In the genomic region with DNA sequence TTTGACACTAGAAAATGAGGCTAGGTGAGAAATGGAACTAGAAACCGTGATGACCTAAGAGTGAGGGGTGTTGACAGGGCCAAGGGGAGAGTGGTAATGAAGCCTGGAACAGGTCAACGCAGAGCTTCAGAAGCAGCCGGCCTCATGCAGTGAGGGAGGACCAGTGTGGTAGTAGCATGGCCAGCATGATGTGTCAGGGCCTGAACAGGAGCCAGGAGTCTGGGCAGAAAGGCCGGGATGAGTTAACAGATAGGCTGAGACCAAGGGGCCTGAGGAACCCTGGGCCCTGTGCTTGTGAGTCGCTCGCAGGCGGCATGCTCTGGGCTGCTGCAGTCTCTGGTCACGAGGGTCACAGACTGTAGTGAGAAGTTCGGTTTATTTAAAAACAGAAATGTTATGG, we compare ENCODE assay signal across 19 mouse cellular contexts. TPM values are rescaled to one million over a fixed set of nuclear protein-coding genes. Genes with fewer than 3 reads are reported as not detected.
DNase-seq lines count a peak whose midpoint lies in the region; ATAC-seq and TF ChIP-seq lines count a peak whose summit lies in the region.
"Had no signal": no experiment of that assay in that cellular context is flagged by ENCODE, and none has a peak within 500 bp of the region (broad histone marks: within the 10 kb centered on the region; RNA-seq: fewer than 3 reads in every experiment).

No protein-coding gene starts in this region.

- no peak overlapping the region for H3K4me2 ChIP-seq in lung, postnatal 0 days (replicated peaks; ENCODE audit: low read depth, low read length)
- H3K4me2 ChIP-seq: forebrain, embryonic 13.5 days; heart, embryonic 11.5 days; heart, embryonic 15.5 days had no signal

- no peak overlapping the region for H3K27ac ChIP-seq in lung, postnatal 0 days (ENCODE audit: low read length)
- H3K27ac ChIP-seq: embryonic facial prominence, embryonic 10.5 days; forebrain, embryonic 13.5 days; heart, embryonic 15.5 days; hindbrain, embryonic 10.5 days had no signal

- peaks cover 78% of the 10 kb centered on the region for H3K4me1 ChIP-seq in megakaryocyte, embryonic 14.5 days
- 0 out of 2 replicates have a peak, but pooled peaks cover 3% of the 10 kb centered on the region for H3K4me1 ChIP-seq in lung, postnatal 0 days (ENCODE audit: insufficient read depth, low read depth, low read length)

- no peak for ATAC-seq in megakaryocyte, adult 5-6 weeks (ENCODE audit: poor library complexity, severe bottlenecking)
- no peak for ATAC-seq in lung, postnatal 0 days
- ATAC-seq: forebrain, embryonic 13.5 days; forebrain, postnatal 0 days; hindbrain, embryonic 16.5 days; intestine, postnatal 0 days had no signal

- peak overlapping the region; percentile 35 for H3K4me3 ChIP-seq in megakaryocyte, embryonic 14.5 days (replicated peaks)
- no peak overlapping the region for H3K4me3 ChIP-seq in lung, postnatal 0 days (ENCODE audit: low read depth, low read length)
- H3K4me3 ChIP-seq: embryonic facial prominence, embryonic 10.5 days; forebrain, embryonic 13.5 days; heart, embryonic 15.5 days; hindbrain, embryonic 10.5 days had no signal

- peak; percentile 57 for DNase-seq in cerebellum, adult 11-12 months
- DNase-seq in cerebellum, adult 9-11 months, result no peak
- DNase-seq in heart, adult 11 months, result peak; percentile 87
- no peak for DNase-seq in heart, adult 18-20 months
- peak; percentile 56 for DNase-seq in NIH3T3 (ENCODE audit: low read depth)
- no peak for DNase-seq in lung, postnatal 0 days (ENCODE audit: low spot score)
- DNase-seq: adrenal gland, adult 2 months; adrenal gland, postnatal 25 days; forebrain, postnatal 0 days; gastrocnemius, postnatal 14 days had no signal

- H3K36me3 ChIP-seq in megakaryocyte, embryonic 14.5 days (replicated peaks; ENCODE audit: low read length), result peaks cover 78% of the 10 kb centered on the region
- peaks cover 24% of the 10 kb centered on the region for H3K36me3 ChIP-seq in lung, postnatal 0 days (ENCODE audit: insufficient read depth, low read length)

- no peaks in the 10 kb centered on the region for H3K27me3 ChIP-seq in megakaryocyte, embryonic 14.5 days (replicated peaks)
- no peaks in the 10 kb centered on the region for H3K27me3 ChIP-seq in lung, postnatal 0 days (replicated peaks; ENCODE audit: insufficient read depth, low read length)
- H3K27me3 ChIP-seq: forebrain, embryonic 13.5 days; heart, embryonic 15.5 days had no signal

- no peak for TF ChIP-seq CTCF in lung, postnatal 0 days (IDR thresholded peaks at IDR 0.05)

- TF ChIP-seq EP300 in lung, postnatal 0 days (IDR thresholded peaks at IDR 0.05), result no peak

- H3K9ac ChIP-seq in lung, postnatal 0 days (replicated peaks; ENCODE audit: low read depth), result no peak overlapping the region
- H3K9ac ChIP-seq: forebrain, embryonic 13.5 days; forebrain, postnatal 0 days; heart, embryonic 15.5 days had no signal

- WGBS in lung, postnatal 0 days, result 89% methylated on average over 9 of the region's 9 CpGs

- no peaks in the 10 kb centered on the region for H3K9me3 ChIP-seq in megakaryocyte, embryonic 14.5 days
- no peaks in the 10 kb centered on the region for H3K9me3 ChIP-seq in lung, postnatal 0 days (ENCODE audit: low read length)
- H3K9me3 ChIP-seq: embryonic facial prominence, embryonic 10.5 days; forebrain, embryonic 13.5 days; heart, embryonic 15.5 days; hindbrain, embryonic 10.5 days had no signal

RNA-seq across cellular contexts. Expression of a gene that starts 21.0 kb away (rescaled TPM):
- 10 to 100 TPM; 14.8 to 15.9 TPM for total RNA-seq in heart, adult 18-20 months (2021)
- 27.2 and 30.1 TPM in 2 replicates for polyA plus RNA-seq in megakaryocyte, embryonic 14.5 days (2012; ENCODE audit: insufficient read depth, low replicate concordance)
- 17.1 and 19.0 TPM in 2 replicates for total RNA-seq in megakaryocyte, adult 5-6 weeks (2015)
- total RNA-seq in megakaryocyte, adult 5-6 weeks (2017), result 12.3 and 13.0 TPM in 2 replicates
- 68.3 and 74.5 TPM in 2 replicates for polyA plus RNA-seq in lung, postnatal 0 days (2015; fragmentation: Nextera tagmentation; extraction: Ambion mirVana)

RNA-seq across cellular contexts. Expression of a gene that starts 21.0 kb away (rescaled TPM):
- 1 to 10 TPM; 7.7 to 9.5 TPM for total RNA-seq in heart, adult 18-20 months (2021)
- 12.5 and 25.4 TPM in 2 replicates for polyA plus RNA-seq in megakaryocyte, embryonic 14.5 days (2012; ENCODE audit: insufficient read depth, low replicate concordance)
- total RNA-seq in megakaryocyte, adult 5-6 weeks (2015), result 7.3 and 9.2 TPM in 2 replicates
- 15.0 and 22.8 TPM in 2 replicates for total RNA-seq in megakaryocyte, adult 5-6 weeks (2017)
- polyA plus RNA-seq in lung, postnatal 0 days (2015; fragmentation: Nextera tagmentation; extraction: Ambion mirVana), result 33.0 and 37.2 TPM in 2 replicates

RNA-seq across cellular contexts. Expression of a gene that starts 30.8 kb away (rescaled TPM):
- 1 to 10 TPM; 7.0 to 8.7 TPM for total RNA-seq in heart, adult 18-20 months (2021)
- polyA plus RNA-seq in megakaryocyte, embryonic 14.5 days (2012; ENCODE audit: insufficient read depth, low replicate concordance), result 20.2 and 51.9 TPM in 2 replicates
- 7.3 and 7.7 TPM in 2 replicates for total RNA-seq in megakaryocyte, adult 5-6 weeks (2015)
- total RNA-seq in megakaryocyte, adult 5-6 weeks (2017), result 7.3 and 10.5 TPM in 2 replicates
- 7.0 and 7.8 TPM in 2 replicates for polyA plus RNA-seq in lung, postnatal 0 days (2015; fragmentation: Nextera tagmentation; extraction: Ambion mirVana)

RNA-seq across cellular contexts. Expression of a gene that starts 34.6 kb away (rescaled TPM):
- 10 to 100 TPM; 21.3 to 24.1 TPM for total RNA-seq in heart, adult 18-20 months (2021)
- 31.5 and 33.2 TPM in 2 replicates for polyA plus RNA-seq in megakaryocyte, embryonic 14.5 days (2012; ENCODE audit: insufficient read depth, low replicate concordance)
- 9.7 and 10.8 TPM in 2 replicates for total RNA-seq in megakaryocyte, adult 5-6 weeks (2015)
- 2.7 and 5.9 TPM in 2 replicates for total RNA-seq in megakaryocyte, adult 5-6 weeks (2017)
- polyA plus RNA-seq in lung, postnatal 0 days (2015; fragmentation: Nextera tagmentation; extraction: Ambion mirVana), result 18.5 and 19.5 TPM in 2 replicates

RNA-seq across cellular contexts. Expression of a gene that starts 37.2 kb away (rescaled TPM):
- total RNA-seq in heart, adult 18-20 months (2021), result 1 to 10 TPM in 1 of 2 experiments, under 1 TPM in 1; 0.62 to 1.3 TPM
- 1.7 and 2.7 TPM in 2 replicates for polyA plus RNA-seq in megakaryocyte, embryonic 14.5 days (2012; ENCODE audit: insufficient read depth, low replicate concordance)
- total RNA-seq in megakaryocyte, adult 5-6 weeks (2015), result 3.3 and 3.7 TPM in 2 replicates
- total RNA-seq in megakaryocyte, adult 5-6 weeks (2017), result 1.8 and 4.0 TPM in 2 replicates
- 2.6 and 2.8 TPM in 2 replicates for polyA plus RNA-seq in lung, postnatal 0 days (2015; fragmentation: Nextera tagmentation; extraction: Ambion mirVana)

Comparison
In these comparisons a context has a peak if more than half of its experiments do, and no peak if none do; other contexts are left out.
1. DNase-seq: peak in cerebellum, adult 11-12 months (single experiment), heart, adult 11 months (single experiment) and NIH3T3 (single experiment); none in cerebellum, adult 9-11 months (single experiment), heart, adult 18-20 months (0 of 2) and lung, postnatal 0 days (single experiment).